Mouse (Mus musculus): ENCODE results near the gene Gemin4. TPM values are rescaled to one million over a fixed set of nuclear protein-coding genes. Genes with fewer than 3 reads are reported as not detected.

Gemin4 gene
- polyA plus RNA-seq, 1 experiment from 2014 or later, result 18.1 TPM

DNA sequence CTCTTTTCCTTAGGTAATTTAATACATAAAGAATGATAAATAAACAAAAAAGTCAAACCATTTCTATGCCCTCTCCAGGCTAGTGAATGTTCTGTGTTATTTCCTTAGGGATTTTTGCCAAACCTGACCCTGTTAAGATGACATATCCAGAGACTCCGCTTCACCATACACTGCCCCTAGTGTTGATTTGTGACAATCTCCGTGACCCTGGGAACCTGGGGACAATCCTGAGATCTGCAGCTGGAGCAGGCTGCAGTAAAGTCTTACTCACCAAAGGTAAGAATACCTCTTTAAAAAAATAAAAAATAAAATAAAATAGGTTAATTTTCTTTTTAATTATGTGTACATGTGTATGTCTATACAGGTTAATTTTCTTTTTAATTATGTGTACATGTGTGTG is 29.8 kb upstream of the Gemin4 start:
- no peaks in the 10 kb centered on the region for H3K9me3 ChIP-seq
- peaks cover 20% of the 10 kb centered on the region for H3K36me3 ChIP-seq
- H3K9ac ChIP-seq (replicated peaks), result no peak overlapping the region
- H3K4me2 ChIP-seq (replicated peaks), result no peak overlapping the region
- H3K4me1 ChIP-seq, result peaks cover 26% of the 10 kb centered on the region
- no peak for ATAC-seq (replicated peaks)
- 55% methylated on average over 2 of the region's 2 CpGs for WGBS
- H3K27ac ChIP-seq (replicated peaks), result no peak overlapping the region
- no peaks in the 10 kb centered on the region for H3K27me3 ChIP-seq
- H3K4me3 ChIP-seq, result no peak overlapping the region

DNA sequence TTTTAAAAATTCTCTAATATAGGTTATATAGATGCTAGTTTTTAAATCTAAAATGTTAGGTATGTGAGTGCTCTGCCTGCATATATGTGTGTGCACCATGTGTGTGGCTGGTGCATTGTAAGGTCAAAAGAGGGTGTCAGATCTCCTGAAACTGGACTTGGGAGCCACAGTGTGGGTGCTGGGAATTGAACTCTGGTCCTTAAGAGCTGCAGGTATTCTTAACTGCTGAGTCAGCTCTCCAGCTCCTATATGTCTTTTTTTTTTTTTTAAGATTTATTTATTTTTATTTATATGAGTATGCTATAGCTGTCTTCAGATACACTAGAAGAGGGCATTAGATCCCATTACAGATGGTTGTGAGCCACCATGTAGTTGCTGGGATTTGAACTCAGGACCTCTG is 29.0 kb upstream of the Gemin4 start:
- H3K36me3 ChIP-seq, result peaks cover 20% of the 10 kb centered on the region
- peaks cover 25% of the 10 kb centered on the region for H3K4me1 ChIP-seq
- H3K4me3 ChIP-seq, result no peak overlapping the region
- no peaks in the 10 kb centered on the region for H3K9me3 ChIP-seq
- ATAC-seq (replicated peaks), result no peak
- no peak overlapping the region for H3K9ac ChIP-seq (replicated peaks)
- H3K27me3 ChIP-seq, result no peaks in the 10 kb centered on the region
- no peak overlapping the region for H3K4me2 ChIP-seq (replicated peaks)
- no peak overlapping the region for H3K27ac ChIP-seq (replicated peaks)

DNA sequence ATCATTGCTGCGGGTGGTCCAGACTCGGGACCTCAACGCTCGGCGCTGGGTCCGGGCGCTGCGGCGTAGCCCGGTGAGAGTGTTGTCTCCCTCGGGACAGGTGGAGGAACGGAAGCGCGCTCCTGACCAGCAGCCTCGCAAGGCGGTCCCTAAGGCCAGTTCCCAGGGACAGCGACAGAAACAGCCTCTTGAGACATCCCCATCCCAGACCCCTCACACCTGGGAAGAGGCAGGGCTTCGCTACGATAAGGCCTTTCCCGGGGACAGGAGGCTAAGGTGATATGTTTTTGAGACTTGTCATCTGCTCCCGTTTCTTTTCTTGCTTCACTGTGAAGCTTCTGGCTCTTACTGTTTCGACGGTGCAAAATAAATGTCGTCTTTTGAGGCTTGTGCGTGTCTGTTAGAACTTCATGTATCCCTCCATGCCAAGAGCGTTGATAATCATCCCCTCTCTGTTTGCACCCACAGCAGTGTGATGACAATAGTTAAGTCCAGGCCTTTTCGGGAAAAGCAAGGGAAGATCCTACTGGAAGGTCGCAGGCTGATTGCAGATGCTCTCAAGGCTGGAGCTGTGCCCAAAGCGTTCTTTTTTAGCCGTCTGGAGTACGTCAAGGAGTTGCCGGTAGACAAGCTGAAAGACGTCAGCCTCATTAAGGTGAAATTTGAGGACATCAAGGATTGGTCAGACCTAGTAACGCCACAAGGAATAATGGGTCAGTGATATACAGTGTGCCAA is 26.5 kb upstream of the Gemin4 start:
- H3K36me3 ChIP-seq, result peaks cover 18% of the 10 kb centered on the region
- ATAC-seq (replicated peaks), result no peak
- H3K9ac ChIP-seq (replicated peaks), result peak overlapping the region; percentile 93
- H3K4me3 ChIP-seq, result peak overlapping the region; percentile 73
- H3K27ac ChIP-seq (replicated peaks), result peak overlapping the region; percentile 87; the same call in 1 of the 2 replicates
- H3K4me1 ChIP-seq, result peaks cover 25% of the 10 kb centered on the region
- WGBS, result 2% methylated on average over 34 of the region's 34 CpGs
- H3K9me3 ChIP-seq, result no peaks in the 10 kb centered on the region
- no peaks in the 10 kb centered on the region for H3K27me3 ChIP-seq
- H3K4me2 ChIP-seq (replicated peaks), result peak overlapping the region; percentile 92

DNA sequence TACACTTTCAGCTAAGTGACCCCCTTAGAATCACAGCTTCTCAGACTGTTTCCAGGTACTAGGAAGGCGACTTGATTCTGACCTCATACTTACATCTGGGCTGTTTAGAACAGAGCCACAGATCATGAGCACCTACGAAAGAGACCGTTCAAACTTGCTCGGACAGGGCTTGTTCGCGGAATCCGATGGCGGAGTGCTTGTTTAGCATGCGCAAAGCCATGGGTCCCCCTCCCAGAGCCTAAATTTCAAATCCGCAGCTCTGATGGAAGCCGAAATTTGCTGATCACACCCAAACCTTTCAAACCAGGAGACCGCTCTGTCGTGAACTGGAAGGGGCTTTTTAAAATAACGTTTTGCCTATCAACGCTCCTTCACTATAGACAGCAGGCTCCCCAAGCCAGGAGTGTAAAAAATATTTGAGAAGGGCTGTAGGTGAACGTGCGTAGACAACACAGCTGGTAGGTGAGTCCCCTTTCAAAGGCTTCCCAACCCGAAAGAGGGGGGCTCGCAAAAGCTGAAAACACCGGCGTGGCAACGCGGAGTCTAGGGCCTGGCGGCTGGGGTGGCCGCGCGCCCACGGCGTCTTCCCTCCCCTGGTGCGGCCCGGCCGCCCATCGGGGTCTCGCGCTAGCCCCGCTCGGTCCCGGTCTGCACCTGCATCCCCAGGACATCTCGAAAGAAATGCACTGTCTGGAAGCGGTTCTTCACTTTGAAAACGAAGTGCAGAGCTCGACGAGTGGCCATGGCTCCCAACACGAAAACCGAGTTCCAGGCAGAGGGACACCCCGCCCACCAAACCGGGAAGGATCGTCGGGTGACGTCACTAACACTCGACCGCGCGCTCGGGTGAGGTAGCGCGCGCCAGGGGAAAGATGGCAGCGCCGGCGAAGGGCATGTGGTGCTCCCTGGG is 25.7 kb upstream of the Gemin4 start, which contains the start of the genes Mrm3 and Glod4:
TSS of gene Mrm3 (plus strand) at position 815 of the 910 bp plus-strand sequence.
TSS of gene Glod4 (minus strand) at position 825 of the 910 bp plus-strand sequence.
- peak within 1 kb of the TSS; percentile 73 for H3K4me3 ChIP-seq
- H3K36me3 ChIP-seq, result peaks cover 20% of the 10 kb centered on the region
- no peaks in the 10 kb centered on the region for H3K27me3 ChIP-seq
- peak within 1 kb of the TSS; percentile 92 for H3K4me2 ChIP-seq (replicated peaks)
- ATAC-seq (replicated peaks), result peak; percentile 94
- H3K27ac ChIP-seq (replicated peaks), result peak within 1 kb of the TSS; percentile 87
- under 1% methylated on average over 61 of the region's 61 CpGs for WGBS
- H3K9ac ChIP-seq (replicated peaks), result peak within 1 kb of the TSS; percentile 93
- no peaks in the 10 kb centered on the region for H3K9me3 ChIP-seq
- H3K4me1 ChIP-seq, result peaks cover 25% of the 10 kb centered on the region

DNA sequence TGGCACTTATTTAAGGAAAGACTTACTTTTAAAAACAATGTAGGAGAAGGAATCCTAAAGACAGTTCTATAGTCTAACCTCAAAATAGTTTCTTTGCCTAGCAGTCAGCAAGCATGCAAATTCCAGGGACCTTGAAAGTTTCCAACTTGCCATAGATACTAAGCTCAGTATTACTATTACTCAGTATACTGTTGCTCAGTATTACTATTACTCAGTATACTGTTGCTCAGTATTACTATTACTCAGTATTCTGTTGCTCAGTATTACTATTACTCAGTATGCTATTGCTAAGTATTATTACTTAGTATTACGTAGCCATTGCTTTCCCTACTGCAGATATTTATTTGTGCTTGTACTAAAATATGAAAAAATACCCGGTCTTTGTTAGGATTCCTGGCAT is 22.3 kb upstream of the Gemin4 start:
- ATAC-seq (replicated peaks), result no peak
- Histone ChIP-seq H3K9ac (replicated peaks) (no peak overlapping the region), H3K27me3 (no peaks in the 10 kb centered on the region), H3K4me3 (no peak overlapping the region), H3K27ac (replicated peaks) (no peak overlapping the region), H3K9me3 (no peaks in the 10 kb centered on the region), H3K36me3 (peaks cover 38% of the 10 kb centered on the region), H3K4me1 (peaks cover 19% of the 10 kb centered on the region), H3K4me2 (replicated peaks) (no peak overlapping the region)
- 94% methylated on average over 2 of the region's 2 CpGs for WGBS

DNA sequence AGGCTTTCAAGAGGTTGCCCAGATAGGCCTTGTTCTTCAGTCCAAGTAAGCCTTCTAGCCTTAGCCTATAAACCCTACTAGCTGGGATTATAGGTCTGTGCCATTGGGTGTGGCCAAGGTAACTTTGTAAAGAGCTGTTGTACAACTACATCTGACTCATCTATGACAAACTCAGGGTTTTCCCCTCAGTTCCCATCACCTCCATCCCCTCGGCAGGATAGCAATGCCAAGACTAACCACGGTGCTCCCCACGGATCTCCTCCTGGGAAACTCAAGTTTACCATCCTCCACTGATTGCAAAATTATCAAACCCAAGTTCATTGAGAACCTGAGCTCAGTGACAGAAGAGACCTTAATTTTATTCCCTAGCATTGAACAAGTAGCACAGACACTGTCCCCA is 18.7 kb upstream of the Gemin4 start:
- Histone ChIP-seq H3K9me3 (no peaks in the 10 kb centered on the region), H3K4me1 (no peaks in the 10 kb centered on the region), H3K27ac (replicated peaks) (no peak overlapping the region), H3K4me2 (replicated peaks) (no peak overlapping the region), H3K9ac (replicated peaks) (no peak overlapping the region), H3K4me3 (no peak overlapping the region), H3K36me3 (peaks cover 68% of the 10 kb centered on the region), H3K27me3 (no peaks in the 10 kb centered on the region)
- ATAC-seq (replicated peaks), result no peak
- WGBS, result 90% methylated on average over 3 of the region's 3 CpGs

DNA sequence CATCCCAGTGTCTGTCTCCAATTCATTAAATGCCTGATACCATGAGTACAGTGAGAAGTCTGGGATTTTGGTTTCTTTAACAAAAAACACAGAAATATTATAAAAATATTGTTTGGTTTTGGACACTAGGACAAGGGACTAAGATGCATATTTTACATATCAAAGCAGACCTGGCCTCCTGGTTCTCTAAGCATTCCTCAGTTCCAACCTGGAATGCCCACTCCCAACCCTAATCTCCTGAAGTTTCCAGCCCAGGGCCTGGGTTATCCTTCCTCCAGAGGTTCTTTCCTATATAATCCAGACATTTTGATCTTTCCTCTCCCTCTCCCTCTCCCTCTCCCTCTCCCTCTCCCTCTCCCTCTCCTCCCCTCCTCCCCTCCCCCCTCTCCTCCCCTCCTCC is 7.6 kb upstream of the Gemin4 start:
- ATAC-seq (replicated peaks), result no peak
- Histone ChIP-seq H3K4me2 (replicated peaks) (no peak overlapping the region), H3K27me3 (no peaks in the 10 kb centered on the region), H3K9me3 (no peaks in the 10 kb centered on the region), H3K9ac (replicated peaks) (no peak overlapping the region), H3K4me1 (no peaks in the 10 kb centered on the region), H3K36me3 (peaks cover 52% of the 10 kb centered on the region; the same call in 1 of the 2 replicates), H3K27ac (replicated peaks) (no peak overlapping the region), H3K4me3 (no peak overlapping the region)

DNA sequence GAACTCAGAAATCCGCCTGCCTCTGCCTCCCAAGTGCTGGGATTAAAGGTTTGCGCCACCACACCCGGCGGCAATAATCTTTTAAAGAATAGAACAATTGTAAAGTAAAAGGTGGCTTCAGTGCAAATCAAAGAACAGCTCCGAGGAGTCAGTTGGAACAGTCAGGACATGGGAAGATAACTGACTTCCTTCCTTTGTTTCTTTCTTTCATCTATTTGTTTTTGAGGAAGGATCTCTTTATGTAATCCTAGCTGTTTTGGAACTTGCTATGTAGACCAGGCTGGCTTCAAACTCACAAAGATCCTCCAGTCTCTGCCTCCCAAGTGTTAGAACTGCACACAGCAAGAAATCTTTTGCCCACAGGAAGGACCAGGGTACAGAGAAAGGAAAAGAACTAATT is 7.2 kb upstream of the Gemin4 start:
- Histone ChIP-seq H3K4me1 (no peaks in the 10 kb centered on the region), H3K9ac (replicated peaks) (no peak overlapping the region), H3K36me3 (peaks cover 52% of the 10 kb centered on the region; the same call in 1 of the 2 replicates), H3K27ac (replicated peaks) (no peak overlapping the region), H3K4me2 (replicated peaks) (no peak overlapping the region), H3K4me3 (no peak overlapping the region), H3K9me3 (no peaks in the 10 kb centered on the region), H3K27me3 (no peaks in the 10 kb centered on the region)
- 93% methylated on average over 5 of the region's 5 CpGs for WGBS
- ATAC-seq (replicated peaks), result no peak

DNA sequence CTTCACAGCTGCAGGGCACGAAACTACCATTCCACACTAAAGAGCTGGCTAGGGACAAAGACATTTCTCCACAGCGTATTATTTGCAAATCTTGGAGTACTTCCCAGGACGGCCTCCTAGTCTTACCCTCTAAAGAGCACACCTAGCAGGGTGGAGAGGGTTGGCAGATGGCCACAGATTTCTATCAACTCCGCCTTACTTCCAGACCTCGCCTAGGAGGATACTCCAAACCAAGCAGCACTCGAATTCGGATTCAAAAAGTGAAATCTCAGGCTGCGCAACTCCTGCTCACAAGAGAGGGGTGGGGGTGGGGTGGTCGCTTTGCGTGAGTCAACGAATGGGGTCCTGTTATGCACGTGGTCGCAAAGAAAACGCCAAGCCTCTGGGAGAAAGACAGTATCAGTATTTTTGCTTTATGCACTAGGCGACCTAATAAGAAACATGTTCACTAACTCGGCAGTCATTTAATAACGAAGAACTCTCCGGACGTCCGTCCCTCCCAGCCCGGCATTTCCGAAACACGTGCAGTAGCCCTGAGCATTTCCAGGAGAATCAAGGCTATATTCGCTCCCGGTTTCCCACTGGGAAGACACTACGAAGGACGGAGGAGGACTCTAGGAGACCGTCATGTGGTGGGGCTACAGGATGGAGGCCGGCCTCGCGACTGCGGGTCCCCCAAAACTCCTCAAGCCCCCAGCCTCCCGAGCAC is 629 bp downstream of the Gemin4 start:
- Histone ChIP-seq H3K4me3 (peak overlapping the region; percentile 88), H3K9me3 (no peaks in the 10 kb centered on the region), H3K36me3 (peaks cover 28% of the 10 kb centered on the region), H3K4me1 (peaks cover 7% of the 10 kb centered on the region), H3K27me3 (no peaks in the 10 kb centered on the region), H3K9ac (replicated peaks) (peak overlapping the region; percentile 89), H3K27ac (replicated peaks) (peak overlapping the region; percentile 91), H3K4me2 (replicated peaks) (peak overlapping the region; percentile 69)
- peak; percentile 38 for ATAC-seq (replicated peaks)
- whole genome bisulfite sequencing, result 1% methylated on average over 33 of the region's 33 CpGs

DNA sequence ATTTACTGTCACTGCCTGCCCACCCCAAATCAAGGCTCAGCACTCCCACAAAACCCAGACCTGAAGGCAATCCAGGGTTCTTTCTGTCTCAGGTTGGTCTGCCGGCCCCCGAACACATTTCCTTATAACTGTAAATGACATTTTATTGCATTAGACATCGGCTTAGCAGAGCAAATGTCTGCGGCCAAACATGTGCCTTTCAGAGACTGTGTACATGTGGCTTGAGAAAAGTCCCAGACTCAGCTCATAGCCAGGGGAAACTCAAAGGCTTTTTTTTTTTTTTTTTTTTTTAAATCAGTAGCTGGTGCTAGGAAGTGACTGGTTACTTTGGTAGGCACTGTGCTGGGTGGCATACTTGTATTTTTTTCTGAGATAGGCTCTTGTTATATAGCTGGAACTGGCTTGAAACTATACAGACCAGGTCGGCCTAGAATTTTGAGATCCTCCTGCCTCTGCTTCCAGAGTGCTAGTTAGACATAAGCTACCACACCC is 1.4 kb downstream of the Gemin4 start:
- Histone ChIP-seq H3K4me2 (replicated peaks) (peak overlapping the region; percentile 69), H3K4me3 (peak overlapping the region; percentile 88; the same call in 1 of the 2 replicates), H3K27me3 (no peaks in the 10 kb centered on the region), H3K4me1 (peaks cover 7% of the 10 kb centered on the region), H3K27ac (replicated peaks) (no peak overlapping the region), H3K9ac (replicated peaks) (no peak overlapping the region), H3K9me3 (no peaks in the 10 kb centered on the region), H3K36me3 (peaks cover 20% of the 10 kb centered on the region)
- ATAC-seq (replicated peaks), result no peak
- 93% methylated on average over 5 of the region's 5 CpGs for WGBS

DNA sequence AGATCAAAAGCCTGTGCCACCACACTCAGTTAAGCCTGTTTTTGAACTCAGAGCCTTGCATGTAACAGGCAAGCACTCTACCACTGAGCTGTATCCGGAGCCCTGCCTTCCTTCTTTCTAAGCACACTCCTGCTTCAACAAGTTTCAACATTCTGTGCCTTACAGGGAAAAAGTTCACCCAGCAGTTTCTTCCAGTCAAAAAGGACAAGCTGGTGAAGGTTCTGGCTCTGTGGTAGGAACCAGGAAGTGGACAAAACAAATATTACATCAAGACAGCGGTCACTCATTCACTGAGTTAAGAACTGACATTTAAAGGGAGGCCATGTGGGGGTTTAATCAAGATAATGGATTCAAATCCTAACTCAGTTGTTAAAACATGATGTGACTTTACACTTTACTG is 2.5 kb downstream of the Gemin4 start:
- Histone ChIP-seq H3K4me2 (replicated peaks) (no peak overlapping the region), H3K9me3 (no peaks in the 10 kb centered on the region), H3K4me3 (no peak overlapping the region), H3K27ac (replicated peaks) (no peak overlapping the region), H3K27me3 (no peaks in the 10 kb centered on the region), H3K9ac (replicated peaks) (no peak overlapping the region), H3K4me1 (peaks cover 7% of the 10 kb centered on the region), H3K36me3 (peaks cover 24% of the 10 kb centered on the region)
- 92% methylated on average over 2 of the region's 2 CpGs for WGBS
- no peak for ATAC-seq (replicated peaks)

All from forebrain, embryonic 15.5 days (tissue).